Mouse (Mus musculus): Measurements from ENCODE around the gene Dnpep. TPM values are rescaled to one million over a fixed set of nuclear protein-coding genes. Genes with fewer than 3 reads are reported as not detected.

Dnpep gene
- total and polyA plus RNA-seq, 2 experiments from 2014 or later: 135 to 140 TPM

- Histone ChIP-seq H3K9ac (no peak overlapping the region), H3K9me3 (ENCODE audit: low read length) (no peaks in the 10 kb centered on the region), H3K4me3 (ENCODE audit: low read depth, low read length) (no peak overlapping the region), H3K27ac (ENCODE audit: low read depth, low read length) (no peak overlapping the region), H3K4me1 (ENCODE audit: insufficient read depth) (no peaks in the 10 kb centered on the region), H3K36me3 (ENCODE audit: insufficient read depth) (no peaks in the 10 kb centered on the region), H3K27me3 (ENCODE audit: insufficient read depth, low read length) (no peaks in the 10 kb centered on the region), H3K4me2 (ENCODE audit: low read depth) (no peak overlapping the region)
- TF ChIP-seq CTCF (IDR thresholded peaks at IDR 0.05; ENCODE audit: low read depth): no peak
- DNase-seq (no peak), ATAC-seq (no peak)
Observed at GRCm38 (mm10) chr1:75327461-75327860, 9.7 kb upstream of the Dnpep start.

- Histone ChIP-seq H3K4me2 (ENCODE audit: low read depth) (no peak overlapping the region), H3K9ac (no peak overlapping the region), H3K4me1 (ENCODE audit: insufficient read depth) (peaks cover 7% of the 10 kb centered on the region; the same call in 1 of the 2 replicates), H3K36me3 (ENCODE audit: insufficient read depth) (peaks cover 12% of the 10 kb centered on the region; the same call in 1 of the 2 replicates), H3K9me3 (ENCODE audit: low read length) (no peaks in the 10 kb centered on the region), H3K4me3 (ENCODE audit: low read depth, low read length) (no peak overlapping the region), H3K27ac (ENCODE audit: low read depth, low read length) (no peak overlapping the region), H3K27me3 (ENCODE audit: insufficient read depth, low read length) (no peaks in the 10 kb centered on the region)
- WGBS: 87% methylated on average over 10 of the region's 10 CpGs
- no peak for ATAC-seq
- no peak for TF ChIP-seq CTCF (IDR thresholded peaks at IDR 0.05; ENCODE audit: low read depth)
- no peak for DNase-seq
Observed at GRCm38 (mm10) chr1:75319166-75319565, 1.4 kb upstream of the Dnpep start.

GRCm38 (mm10) chr1:75318736-75319135 lies 946 bp upstream of the Dnpep start:
- Histone ChIP-seq H3K4me1 (ENCODE audit: insufficient read depth) (peaks cover 7% of the 10 kb centered on the region; the same call in 1 of the 2 replicates), H3K9ac (no peak overlapping the region), H3K4me2 (ENCODE audit: low read depth) (no peak overlapping the region), H3K27me3 (ENCODE audit: insufficient read depth, low read length) (no peaks in the 10 kb centered on the region), H3K9me3 (ENCODE audit: low read length) (no peaks in the 10 kb centered on the region), H3K27ac (ENCODE audit: low read depth, low read length) (no peak overlapping the region), H3K36me3 (ENCODE audit: insufficient read depth) (peaks cover 14% of the 10 kb centered on the region), H3K4me3 (ENCODE audit: low read depth, low read length) (no peak overlapping the region)
- no peak for TF ChIP-seq CTCF (IDR thresholded peaks at IDR 0.05; ENCODE audit: low read depth)
- ATAC-seq (no peak), DNase-seq (no peak)
- 89% methylated on average over 4 of the region's 4 CpGs for WGBS

- Histone ChIP-seq H3K9ac (no peak overlapping the region), H3K9me3 (ENCODE audit: low read length) (no peaks in the 10 kb centered on the region), H3K4me1 (ENCODE audit: insufficient read depth) (peaks cover 7% of the 10 kb centered on the region; the same call in 1 of the 2 replicates), H3K27me3 (ENCODE audit: insufficient read depth, low read length) (no peaks in the 10 kb centered on the region), H3K4me2 (ENCODE audit: low read depth) (peak overlapping the region; percentile 39), H3K36me3 (ENCODE audit: insufficient read depth) (peaks cover 18% of the 10 kb centered on the region), H3K4me3 (ENCODE audit: low read depth, low read length) (peak overlapping the region; percentile 73), H3K27ac (ENCODE audit: low read depth, low read length) (peak overlapping the region; percentile 74; the same call in 1 of the 2 replicates)
- ATAC-seq: no peak
- WGBS: 74% methylated on average over 3 of the region's 3 CpGs
- no peak for TF ChIP-seq CTCF (IDR thresholded peaks at IDR 0.05; ENCODE audit: low read depth)
- DNase-seq: no peak
Observed at GRCm38 (mm10) chr1:75318301-75318700, 511 bp upstream of the Dnpep start.

GRCm38 (mm10) chr1:75316861-75317240 lies 939 bp downstream of the Dnpep start:
- peak overlapping the region; percentile 72 for H3K4me2 ChIP-seq (ENCODE audit: low read depth)
- peak overlapping the region; percentile 81 for H3K27ac ChIP-seq (ENCODE audit: low read depth, low read length)
- no peaks in the 10 kb centered on the region for H3K9me3 ChIP-seq (ENCODE audit: low read length)
- peak overlapping the region; percentile 73 for H3K4me3 ChIP-seq (ENCODE audit: low read depth, low read length)
- peaks cover 7% of the 10 kb centered on the region; the same call in 1 of the 2 replicates for H3K4me1 ChIP-seq (ENCODE audit: insufficient read depth)
- peak; percentile 77 for DNase-seq
- H3K36me3 ChIP-seq (ENCODE audit: insufficient read depth): peaks cover 33% of the 10 kb centered on the region
- 0% methylated on average over 20 of the region's 20 CpGs for WGBS
- peak overlapping the region; percentile 72 for H3K9ac ChIP-seq
- peak; percentile 4 for ATAC-seq
- no peaks in the 10 kb centered on the region for H3K27me3 ChIP-seq (ENCODE audit: insufficient read depth, low read length)
- TF ChIP-seq CTCF (IDR thresholded peaks at IDR 0.05; ENCODE audit: low read depth): peak; percentile 35; the same call in 1 of the 2 replicates

GRCm38 (mm10) chr1:75315456-75316365 lies 2.1 kb downstream of the Dnpep start:
- Histone ChIP-seq H3K36me3 (ENCODE audit: insufficient read depth) (peaks cover 43% of the 10 kb centered on the region), H3K4me1 (ENCODE audit: insufficient read depth) (peaks cover 7% of the 10 kb centered on the region; the same call in 1 of the 2 replicates), H3K9ac (0 out of 2 replicates have a peak overlapping the region, but pooled peaks have one; percentile 72), H3K4me2 (ENCODE audit: low read depth) (peak overlapping the region; percentile 72), H3K27me3 (ENCODE audit: insufficient read depth, low read length) (no peaks in the 10 kb centered on the region), H3K27ac (ENCODE audit: low read depth, low read length) (no peak overlapping the region), H3K4me3 (ENCODE audit: low read depth, low read length) (peak overlapping the region; percentile 73; the same call in 1 of the 2 replicates), H3K9me3 (ENCODE audit: low read length) (no peaks in the 10 kb centered on the region)
- WGBS: 89% methylated on average over 29 of the region's 29 CpGs
- DNase-seq (no peak), ATAC-seq (no peak)
- TF ChIP-seq CTCF (IDR thresholded peaks at IDR 0.05; ENCODE audit: low read depth): no peak

- Histone ChIP-seq H3K4me1 (ENCODE audit: insufficient read depth) (peaks cover 7% of the 10 kb centered on the region; the same call in 1 of the 2 replicates), H3K4me3 (ENCODE audit: low read depth, low read length) (no peak overlapping the region), H3K27ac (ENCODE audit: low read depth, low read length) (no peak overlapping the region), H3K36me3 (ENCODE audit: insufficient read depth) (peaks cover 50% of the 10 kb centered on the region), H3K27me3 (ENCODE audit: insufficient read depth, low read length) (no peaks in the 10 kb centered on the region), H3K9me3 (ENCODE audit: low read length) (no peaks in the 10 kb centered on the region), H3K4me2 (ENCODE audit: low read depth) (no peak overlapping the region), H3K9ac (no peak overlapping the region)
- 92% methylated on average over 6 of the region's 6 CpGs for WGBS
- ATAC-seq (no peak), DNase-seq (no peak)
- no peak for TF ChIP-seq CTCF (IDR thresholded peaks at IDR 0.05; ENCODE audit: low read depth)
Observed at GRCm38 (mm10) chr1:75315011-75315410, 2.8 kb downstream of the Dnpep start.

All from forebrain, postnatal 0 days (tissue).